Mouse (Mus musculus) gonadal fat pad, adult 2 months (tissue): ENCODE results near the gene Wnk3. TPM values are rescaled to one million over a fixed set of nuclear protein-coding genes. Genes with fewer than 3 reads are reported as not detected.
"Not testable (repeated sequence)": the region's sequence is repeated elsewhere in the genome, so short reads cannot be mapped to it uniquely, and the experiment has no call there.

Experiments used
- DNase-seq: peaks from one replicate; pipeline ENCODE4 v3.0.0-alpha.2; 2012; ENCODE audit warnings: low read depth
- polyA plus RNA-seq: library from polyadenylated mRNA; depleted of rRNA; stranded (reverse); fragments of >200 nt; gene quantifications from 2 replicates; pipeline ENCODE4 v1.2.3, GENCODE M21; 2012; rRNA removed

The Wnk3 gene
- polyA plus RNA-seq: 0.11 and 0.19 TPM in 2 replicates

DNA sequence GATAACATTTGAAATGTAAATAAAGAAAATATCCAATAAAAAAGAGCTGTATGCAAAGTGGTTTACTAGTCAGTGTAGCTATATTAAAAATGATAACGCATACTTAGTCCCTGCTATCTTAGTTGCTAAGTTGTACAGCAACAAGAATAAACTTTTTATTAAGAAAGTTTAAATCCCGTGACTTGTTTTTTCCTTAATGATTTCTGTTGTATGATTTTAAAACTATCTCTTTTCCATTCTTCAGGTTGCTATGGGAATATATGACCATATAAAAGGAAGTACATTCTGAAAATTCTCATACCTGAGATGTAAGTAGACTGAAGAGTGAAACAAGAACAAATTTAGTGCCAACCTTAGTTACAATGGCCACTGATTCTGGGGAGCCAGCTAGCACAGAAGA is at the start of gene Wnk3:
Wnk3 (plus strand) TSS at position 301 of the 400 bp plus-strand sequence.
- no peak for DNase-seq

DNA sequence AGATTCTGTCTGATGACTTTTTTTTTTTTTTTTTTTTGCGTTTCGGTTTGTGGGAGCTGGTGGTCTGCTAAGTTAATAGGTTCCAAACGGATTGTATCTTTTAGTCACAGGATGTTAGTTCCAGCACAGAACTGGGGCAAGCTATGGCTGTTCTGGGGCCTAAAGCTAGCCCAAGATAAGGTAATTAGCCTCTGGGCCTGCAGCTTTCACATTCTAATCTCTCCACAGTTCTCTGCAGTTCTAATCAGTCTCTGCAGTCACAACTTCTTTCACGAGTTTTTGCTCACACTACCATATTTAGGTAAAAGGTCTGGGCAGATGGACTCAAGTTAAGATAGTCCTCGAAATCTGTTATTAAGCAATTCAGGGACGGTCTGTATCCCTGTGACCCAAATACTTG is 39.5 kb upstream of the Wnk3 start:
- no peak for DNase-seq

DNA sequence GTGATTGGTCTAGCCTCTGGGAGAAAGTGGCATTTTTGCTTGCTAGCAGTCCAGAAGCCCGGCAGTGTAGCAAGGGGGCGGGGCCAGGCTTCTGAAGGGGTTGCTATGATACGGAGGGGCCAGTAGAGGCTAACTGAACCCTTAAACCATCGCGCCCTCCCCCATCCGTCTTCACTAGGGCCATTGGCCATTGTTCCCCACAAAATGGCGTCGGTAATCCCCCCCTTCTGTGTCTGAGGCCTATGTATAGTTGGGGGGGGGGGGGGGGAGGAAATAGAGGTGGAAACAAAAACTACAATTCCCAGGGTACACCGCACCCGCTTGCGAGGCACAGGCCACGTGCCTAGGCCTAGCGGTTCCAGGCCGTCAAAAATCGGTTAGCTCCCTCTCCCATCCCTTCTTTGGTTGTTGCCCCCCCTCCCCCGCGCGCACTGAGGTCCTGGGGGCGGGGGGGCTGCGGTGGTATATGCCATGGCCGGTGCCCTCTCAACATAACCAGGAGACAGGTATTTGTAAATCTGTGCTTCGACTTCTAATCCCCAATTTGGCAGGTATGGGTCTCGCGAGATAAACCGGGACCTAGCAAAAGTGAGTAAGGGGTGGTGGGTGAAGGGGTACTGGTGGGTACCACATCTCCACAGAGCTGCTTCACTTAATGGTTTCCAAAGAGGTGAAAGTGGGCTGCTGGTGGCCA is 29.3 kb upstream of the Wnk3 start:
- DNase-seq: no peak

DNA sequence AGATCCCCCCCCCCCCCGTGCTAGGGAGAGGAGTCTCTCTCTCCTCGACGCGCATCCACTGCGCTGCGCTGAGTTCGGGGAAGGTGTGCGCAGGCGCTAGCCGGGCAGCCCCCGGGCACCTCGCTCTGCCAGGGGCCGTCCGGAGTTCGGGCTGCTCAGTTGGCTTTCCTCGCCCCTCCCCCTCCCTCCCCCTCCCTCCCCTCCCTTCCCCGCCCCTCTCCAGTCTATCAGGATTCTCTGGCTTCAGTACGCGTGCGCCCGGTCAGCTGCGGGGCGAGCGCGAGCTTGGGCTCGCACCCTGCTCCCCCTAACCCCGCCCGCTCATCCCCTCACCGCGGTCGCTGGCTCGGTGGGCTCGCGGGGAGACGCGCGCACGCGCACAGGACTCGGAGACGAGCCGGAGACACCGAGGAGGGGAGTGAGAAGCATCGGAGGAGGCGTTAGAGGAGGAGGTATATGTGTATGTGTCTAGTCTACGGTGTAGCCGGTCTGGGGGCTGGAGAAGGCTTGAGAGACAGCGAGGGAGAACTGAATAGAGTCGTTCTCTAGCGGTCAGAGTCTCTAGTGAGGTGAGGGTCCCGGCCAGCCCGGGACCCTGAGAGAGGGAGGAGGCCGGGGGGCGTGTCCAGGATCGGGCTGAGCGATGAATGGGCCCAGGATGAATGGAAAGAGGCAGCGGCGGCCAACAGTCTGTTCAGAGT is 28.5 kb upstream of the Wnk3 start:
- DNase-seq: no peak

DNA sequence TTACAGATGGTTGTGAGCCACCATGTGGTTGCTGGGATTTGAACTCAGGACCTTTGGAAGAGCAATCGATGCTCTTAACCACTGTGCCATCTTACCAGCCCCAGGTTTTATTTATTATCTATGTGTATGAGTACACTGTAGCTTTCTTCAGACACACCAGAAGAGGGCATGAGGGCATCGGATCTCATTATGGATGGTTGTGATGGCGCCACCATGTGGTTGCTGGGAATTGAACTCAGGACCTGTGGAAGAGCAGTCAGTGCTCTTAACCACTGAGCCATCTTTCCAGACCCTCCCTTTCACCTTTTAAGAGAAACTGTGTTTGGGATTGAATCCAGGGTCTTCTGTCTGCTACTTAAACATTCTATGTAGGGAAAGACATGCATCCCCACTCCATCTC is 24.7 kb upstream of the Wnk3 start:
- not testable (repeated sequence) for DNase-seq

DNA sequence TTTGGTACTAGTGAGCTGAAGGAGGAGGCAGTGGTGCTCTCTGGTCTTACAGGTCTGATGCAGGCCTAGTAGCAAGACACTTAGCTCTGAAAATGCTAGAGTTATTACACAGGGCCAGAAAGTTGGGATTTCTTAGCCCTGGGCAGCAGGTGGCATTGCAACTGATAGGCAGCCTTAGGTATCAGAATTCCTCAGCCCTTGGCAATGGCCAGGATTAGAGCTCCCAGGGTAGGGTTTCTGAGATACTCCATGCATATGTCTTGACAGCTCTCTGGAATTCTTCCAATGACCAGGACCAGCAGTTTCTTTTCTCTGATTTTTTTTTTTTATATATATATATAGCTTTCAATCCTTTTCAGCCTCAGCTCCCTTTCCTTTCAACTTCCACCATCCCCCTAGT is 100.5 kb downstream of the Wnk3 start:
- no peak for DNase-seq

DNA sequence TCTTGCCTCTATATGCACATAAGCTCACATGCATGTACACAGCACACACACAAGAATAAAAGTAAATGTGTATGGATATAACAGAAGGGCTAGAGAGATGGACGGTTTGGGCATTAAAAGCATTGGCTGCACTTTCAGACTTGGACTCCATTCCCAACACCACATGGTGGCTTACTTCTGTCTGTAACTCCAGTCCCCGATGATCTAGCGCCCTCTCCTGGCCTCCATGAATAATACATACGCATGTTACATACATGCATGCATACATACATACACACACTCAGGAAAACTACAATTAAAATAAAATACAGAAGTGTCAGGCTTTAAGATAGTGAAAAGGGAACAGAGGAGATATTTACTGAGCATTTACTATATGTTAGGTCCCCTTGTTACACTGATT is 115.9 kb downstream of the Wnk3 start:
- DNase-seq: no peak

DNA sequence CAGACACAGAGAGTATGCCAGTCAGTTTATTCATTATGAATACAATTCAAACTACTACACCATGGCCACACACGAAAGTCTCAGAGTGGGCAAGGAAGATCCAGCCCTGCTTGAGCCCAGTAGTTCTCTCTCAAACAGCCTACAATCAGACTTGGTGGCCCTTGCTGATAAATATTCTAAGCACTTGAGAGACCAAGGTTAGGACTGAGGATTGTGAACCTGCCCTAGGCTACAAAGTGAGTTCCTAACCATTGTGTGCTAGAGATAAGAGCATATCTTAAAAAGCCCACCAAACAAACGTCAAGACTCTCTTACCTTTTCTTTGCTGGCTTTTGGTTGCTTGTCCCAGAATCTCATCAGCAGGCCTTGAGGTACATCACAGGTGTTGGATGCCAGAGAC is 135.7 kb downstream of the Wnk3 start:
- DNase-seq: no peak

DNA sequence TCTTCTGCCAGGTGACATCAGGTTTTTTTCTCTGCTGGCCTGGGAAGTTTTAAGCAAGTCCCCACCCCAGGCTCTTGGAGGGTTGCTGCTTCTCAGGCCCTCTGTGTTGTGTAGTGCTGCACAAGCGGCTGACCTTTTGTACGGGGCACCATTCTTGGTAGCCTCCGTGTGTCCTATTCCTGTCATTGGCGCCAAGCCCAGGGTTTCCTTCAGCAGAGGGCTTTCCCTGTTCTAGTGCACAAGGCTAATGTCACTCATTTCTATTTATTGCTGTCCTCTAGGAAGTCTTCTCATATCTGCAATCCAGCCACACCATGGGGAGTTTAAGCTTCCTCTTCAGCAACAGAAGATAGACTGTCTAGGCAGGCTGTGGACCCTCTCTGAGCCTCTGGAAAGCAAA is 139.9 kb downstream of the Wnk3 start:
- DNase-seq: no peak

DNA sequence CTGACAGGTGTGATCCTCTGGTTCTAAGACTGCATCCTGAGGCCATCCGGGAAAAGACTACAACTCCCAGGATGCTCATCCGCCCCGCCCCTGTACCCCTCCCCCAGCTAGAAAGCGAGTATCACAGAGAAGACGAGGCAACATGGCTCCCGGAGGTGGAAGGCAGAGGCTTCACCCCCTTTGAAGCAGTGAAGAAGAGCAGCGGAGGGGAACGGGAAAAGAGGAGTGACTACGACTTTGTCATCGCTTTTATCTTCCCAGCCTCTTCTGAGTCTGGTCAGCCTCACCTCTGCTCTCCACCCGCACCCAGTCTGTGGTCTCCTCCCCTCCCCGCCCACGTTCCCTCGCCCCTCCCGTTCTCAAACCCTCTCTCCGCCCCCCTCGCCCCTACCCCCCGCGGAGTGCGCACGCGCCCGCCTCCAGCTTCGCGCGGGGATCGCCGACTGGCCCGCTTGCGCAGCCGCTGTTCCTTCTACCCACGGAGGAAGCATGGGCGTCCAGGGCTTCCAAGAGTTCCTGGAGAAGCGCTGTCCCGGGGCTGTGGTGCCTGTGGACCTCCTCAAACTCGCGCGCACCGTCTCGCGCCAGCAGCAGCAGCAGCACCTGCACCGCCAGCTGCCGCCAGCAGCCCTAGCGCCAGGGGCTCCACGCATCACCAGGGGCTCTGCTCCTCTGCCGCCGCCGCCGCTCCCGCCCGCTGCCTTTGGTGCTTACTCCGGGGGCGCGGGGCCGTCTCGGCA is 146.1 kb downstream of the Wnk3 start, which contains the start of gene Fam120c:
Fam120c (plus strand) TSS at position 415 of the 740 bp plus-strand sequence.
- no peak for DNase-seq

DNA sequence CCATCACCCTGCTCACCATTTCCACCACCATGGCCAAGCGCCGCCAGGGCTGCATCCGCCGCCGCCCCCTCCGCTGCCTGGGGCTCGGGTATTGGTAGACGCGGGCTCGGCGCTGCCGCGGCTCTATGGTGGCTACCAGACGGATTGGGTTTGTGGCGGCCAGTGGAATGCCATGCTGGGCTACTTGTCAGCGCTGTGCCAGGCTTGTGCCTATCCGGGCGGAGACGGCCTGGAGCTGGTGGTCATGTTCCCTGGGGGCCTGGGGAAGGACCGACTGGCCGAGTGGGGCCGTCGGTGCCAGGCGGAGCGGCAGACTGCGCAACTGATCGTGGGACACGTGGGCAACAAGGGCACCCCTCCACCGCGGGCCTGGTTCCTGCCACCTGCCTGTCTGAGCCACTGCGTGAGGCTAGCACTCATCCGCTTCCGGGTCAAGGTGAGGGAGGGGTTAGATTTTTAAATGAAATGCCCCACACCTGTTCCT is 146.7 kb downstream of the Wnk3 start:
- no peak for DNase-seq

DNA sequence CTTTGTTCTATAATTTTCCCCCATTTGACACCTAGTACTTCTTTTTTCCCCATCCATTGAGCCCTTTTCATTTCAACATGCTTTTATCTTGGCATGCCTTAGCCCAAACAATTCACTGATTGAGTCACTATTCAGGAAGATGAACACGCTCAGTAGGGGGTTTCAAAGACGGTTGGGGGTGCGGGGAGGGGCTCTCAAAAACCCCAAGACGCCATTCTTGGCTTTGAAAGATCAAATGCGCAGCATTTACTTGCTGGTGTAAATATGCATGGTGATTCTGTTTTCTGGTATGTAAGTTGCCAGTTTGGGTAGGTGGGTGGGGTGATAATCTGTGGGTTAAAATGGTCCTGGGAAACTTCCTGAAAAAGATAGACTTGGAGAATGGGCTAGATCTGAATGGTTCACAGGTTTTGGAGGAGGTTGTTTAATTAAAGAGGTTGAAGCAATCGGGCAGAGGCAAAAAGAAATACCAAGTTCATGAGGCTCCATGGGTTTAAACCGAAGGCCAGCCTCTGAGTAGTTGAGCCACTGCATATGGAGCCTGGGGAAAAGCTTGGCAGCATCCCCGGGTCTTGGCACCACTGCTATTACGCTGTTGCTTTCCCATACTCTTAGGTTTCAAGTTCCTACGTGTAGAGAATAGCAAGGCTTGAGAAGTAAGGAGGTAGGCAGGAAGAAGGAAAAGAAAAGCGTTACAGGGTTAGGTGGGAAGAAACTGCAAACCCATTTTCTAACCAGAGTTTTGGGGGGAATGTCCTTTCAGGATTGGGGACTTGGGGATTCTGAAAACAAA is 147.7 kb downstream of the Wnk3 start:
- DNase-seq: no peak

DNA sequence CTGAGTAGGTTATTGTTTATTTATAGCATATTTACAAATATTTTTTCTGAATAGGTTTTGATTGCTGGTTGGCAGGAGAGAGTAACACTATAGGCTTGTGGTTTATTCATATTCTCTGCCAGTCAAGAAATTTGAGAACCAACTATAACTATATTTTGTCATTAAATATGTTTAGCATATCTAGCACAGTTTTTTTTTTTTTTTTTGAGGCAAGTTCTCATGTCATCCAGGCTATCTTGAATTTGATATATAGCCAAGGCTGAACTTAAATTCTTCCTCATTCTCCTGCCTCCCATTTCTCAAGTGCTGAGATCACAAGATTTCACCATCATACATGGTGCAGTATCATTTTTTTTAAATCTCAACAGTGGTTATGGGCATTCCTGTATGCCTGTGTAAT is 149.4 kb downstream of the Wnk3 start:
- DNase-seq: no peak

DNA sequence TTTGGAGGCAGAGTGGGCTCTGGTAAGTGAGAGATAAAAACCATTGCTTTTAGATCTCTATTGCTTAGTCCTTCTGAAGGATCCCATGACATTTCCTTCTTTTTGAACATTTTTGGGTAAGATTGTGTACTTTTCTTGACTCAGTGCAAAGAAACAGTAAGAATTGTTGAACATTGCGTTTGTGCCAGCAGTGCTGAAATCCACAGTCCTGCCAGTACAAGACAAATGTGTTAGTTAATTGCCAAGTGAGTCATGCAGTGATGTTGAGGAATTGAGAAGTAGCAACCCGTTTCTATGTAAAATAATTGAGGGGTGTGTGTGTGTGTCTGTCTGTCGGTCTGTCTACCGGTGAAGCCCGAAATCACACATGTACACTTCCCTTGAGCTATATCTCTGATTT is 151.4 kb downstream of the Wnk3 start:
- no peak for DNase-seq

Other genes starting within 250 kb of the Wnk3 start
- gene Gnl3l, start 180.8 kb upstream of the Wnk3 start, polyA plus RNA-seq: 9.4 and 12.7 TPM in 2 replicates
- 3.1 and 3.6 TPM in 2 replicates for gene Fgd1, start 151.9 kb upstream of the Wnk3 start, polyA plus RNA-seq
- gene Tsr2, start 101.5 kb upstream of the Wnk3 start, polyA plus RNA-seq: 9.7 and 11.1 TPM in 2 replicates
- 6.8 and 8.1 TPM in 2 replicates for gene Fam120c, start 146.1 kb downstream of the Wnk3 start, polyA plus RNA-seq